Mouse (Mus musculus): ENCODE measurements around the gene Igf1. TPM values are rescaled to one million over a fixed set of nuclear protein-coding genes. Genes with fewer than 3 reads are reported as not detected.

Igf1 gene
- total RNA-seq, 4 experiments from 2014 or later = 6.7 to 14.7 (median 10.1) TPM

Other genes starting within 250 kb of the Igf1 start
- 1 to 10 TPM; 1.0 to 2.9 (median 1.4) TPM for gene Pmch, start 232.8 kb downstream of the Igf1 start, total RNA-seq (2022)